Mouse (Mus musculus) heart, adult 9 months (tissue): Measurements from ENCODE around the gene Aox1.
A peak's percentile ranks its signal among the peaks of the same experiment; 100 is the strongest.
"Not testable (repeated sequence)": the region's sequence is repeated elsewhere in the genome, so short reads cannot be mapped to it uniquely, and the experiment has no call there.

Experiments
- DNase-seq, 2 experiments: peaks; one replicate each; pipeline ENCODE4 v3.0.0; 2022; ENCODE audit warnings: low spot score in 2 of 2

Aox1 gene

DNA sequence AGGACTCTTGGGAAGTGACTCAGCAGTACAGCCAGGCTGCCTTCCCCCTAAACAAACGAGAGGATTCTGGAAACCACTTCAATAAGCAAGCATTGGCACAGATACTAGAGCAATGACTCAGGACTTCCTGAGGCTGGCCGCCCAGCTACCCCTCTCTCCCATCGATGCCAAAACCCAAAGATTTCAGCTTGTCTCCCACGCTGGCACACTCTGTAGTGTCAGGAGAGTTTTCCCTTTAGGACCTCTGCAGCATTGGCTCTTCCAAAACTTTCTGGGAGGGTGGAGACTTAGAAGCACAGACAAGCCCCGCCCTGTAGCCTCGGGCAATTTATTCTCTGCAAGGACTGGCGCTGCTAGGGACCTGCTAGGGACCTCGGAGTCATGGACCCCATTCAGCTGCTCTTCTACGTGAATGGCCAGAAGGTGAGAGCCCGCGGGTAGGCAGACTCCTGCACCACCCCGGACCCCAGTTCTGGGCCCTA is at the start of gene Aox1:
Gene Aox1, plus strand, starts transcription at position 296 of the 482 bp plus-strand sequence.
- peak; percentile 89 to 91 for DNase-seq

DNA sequence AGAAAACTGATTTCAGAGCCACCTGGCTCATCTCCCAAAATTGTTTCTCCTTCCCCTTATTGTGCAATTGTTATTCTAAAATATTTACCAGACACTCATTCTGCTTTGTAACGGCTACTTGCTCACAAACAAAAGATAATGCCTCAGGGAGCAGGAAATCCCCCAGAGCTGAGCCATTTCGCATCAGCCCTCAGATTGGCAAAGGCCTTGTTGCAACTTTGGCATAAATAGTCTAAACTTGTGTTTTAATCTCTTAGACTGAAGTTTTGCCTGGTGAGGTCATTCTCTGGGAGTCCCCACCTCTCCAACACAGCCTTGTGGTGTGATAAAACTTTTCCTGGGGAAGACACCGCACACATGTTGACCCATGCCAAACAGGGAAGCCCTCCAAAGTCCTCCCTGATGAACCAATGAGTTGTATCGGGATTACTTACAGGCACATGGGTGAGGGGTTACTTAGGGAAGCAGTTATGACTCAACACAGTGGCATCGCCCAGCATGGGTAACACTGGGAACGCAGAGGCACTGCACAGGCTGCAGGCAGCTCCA is 40.6 kb upstream of the Aox1 start:
- DNase-seq: peak; percentile 35 to 49

DNA sequence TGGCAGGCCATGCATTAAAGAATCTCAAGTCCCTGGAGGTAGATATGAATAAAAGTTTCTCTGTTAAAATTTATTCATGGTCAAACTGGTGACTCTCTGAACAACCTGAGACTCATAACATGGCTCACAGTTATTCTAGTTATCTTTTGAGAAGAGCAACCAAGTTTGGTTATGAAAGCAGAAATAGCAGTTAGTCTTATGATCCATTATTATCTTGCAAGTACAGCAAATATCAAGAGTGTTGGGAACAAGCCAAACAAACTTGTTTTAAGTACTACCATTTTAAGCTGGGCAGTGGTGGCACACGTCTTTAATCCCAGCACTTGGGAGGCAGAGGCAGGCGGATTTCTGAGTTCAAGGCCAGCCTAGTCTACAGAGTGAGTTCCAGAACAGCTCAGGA is 38.5 kb upstream of the Aox1 start:
- DNase-seq: no peak

DNA sequence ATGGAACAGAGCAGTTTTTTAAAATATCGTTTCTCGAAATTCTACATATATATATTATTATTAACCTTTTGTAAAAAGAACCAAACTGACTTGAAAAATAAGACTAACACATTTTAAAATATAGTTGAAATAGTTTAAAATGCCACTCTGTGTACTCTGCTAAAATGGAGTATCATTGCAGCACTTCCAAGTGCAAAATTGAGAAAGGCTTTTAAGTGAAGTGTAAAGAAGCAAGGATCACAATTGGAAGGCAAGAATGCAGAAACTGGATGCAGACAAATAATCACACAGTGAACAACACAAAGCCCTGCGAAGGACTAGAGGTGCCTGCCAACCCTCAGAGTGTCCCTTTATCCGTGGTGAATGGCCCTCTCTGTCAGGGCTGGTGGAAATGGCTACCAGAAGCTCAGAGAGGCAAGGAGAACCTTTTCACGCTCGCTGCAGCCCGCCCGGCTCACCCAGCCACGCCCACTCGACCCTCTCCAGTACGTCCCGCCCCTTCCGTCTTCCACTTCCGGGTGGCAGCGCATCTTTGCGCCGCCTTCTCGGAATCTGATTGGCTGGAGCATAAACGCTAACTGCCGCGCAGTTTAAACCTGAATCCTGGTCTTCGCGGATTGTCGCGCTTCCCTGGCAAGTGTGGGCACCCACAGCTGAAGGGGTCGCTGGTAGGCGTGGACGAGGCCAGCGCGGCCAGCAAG is 34.1 kb upstream of the Aox1 start, which contains the start of gene Sgo2a:
Gene Sgo2a, plus strand, starts transcription at position 540 of the 701 bp plus-strand sequence.
- DNase-seq: peak; percentile 87 to 89

DNA sequence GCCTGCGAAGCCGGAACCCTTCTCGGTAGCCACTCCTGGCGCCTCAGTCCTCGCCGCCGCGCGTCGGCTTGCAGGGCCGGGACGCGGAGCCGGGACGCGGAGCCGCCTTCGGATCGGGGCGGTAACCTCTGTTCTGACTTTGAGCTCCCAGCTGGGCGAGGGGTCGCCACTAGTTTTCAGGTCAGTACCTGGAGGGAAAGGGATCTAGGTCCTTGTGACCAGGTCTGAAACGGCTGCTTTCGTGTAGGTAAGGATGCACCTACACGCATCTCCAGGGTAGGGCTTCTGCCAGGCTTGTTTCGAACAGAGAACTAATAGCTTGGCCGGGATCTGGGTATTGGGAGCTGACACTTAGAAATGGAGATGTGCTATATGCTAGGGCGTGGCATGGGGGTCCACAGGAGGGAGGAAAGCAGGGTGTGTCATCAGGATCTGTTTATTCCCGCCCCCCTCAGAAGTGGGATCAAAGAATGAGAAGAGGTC is 33.6 kb upstream of the Aox1 start:
- peak in 1 of 2 experiments; percentile 6 for DNase-seq

DNA sequence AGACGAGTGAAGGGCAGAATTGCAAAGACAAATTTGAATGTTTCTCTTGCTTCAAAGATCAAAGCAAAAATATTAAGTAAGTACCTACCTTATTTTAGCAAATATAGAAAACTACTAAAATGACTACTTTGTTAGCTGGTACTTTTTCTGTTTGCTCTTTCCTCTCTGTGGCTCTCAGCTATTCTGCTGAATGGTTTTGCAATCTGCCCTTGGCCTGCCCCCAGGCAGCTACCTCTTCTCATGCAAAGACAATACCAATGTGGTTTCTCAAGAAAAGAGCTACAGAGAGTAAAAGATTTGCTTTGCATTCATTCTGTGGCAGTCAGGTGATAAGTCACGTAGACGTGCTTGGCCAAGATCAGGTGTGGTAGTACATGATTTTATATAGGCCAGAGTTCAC is 31.6 kb upstream of the Aox1 start:
- DNase-seq: no peak

DNA sequence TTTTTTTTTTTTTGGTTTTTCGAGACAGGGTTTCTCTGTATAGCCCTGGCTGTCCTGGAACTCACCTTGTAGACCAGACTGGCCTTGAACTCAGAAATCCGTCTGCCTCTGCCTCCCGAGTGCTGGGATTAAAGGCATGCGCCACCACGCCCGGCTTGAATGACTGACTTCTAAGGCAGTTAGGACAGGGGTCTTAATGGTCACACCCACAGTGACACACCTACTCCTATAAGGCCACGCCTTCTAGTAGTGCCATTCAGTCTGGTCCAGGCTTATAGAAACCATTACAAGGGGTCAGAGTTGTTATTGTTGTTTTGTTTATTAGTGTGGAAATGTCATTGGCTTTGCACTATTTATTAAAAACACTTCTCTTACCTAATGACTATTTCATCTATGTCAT is 23.3 kb upstream of the Aox1 start:
- DNase-seq: not testable (repeated sequence)

DNA sequence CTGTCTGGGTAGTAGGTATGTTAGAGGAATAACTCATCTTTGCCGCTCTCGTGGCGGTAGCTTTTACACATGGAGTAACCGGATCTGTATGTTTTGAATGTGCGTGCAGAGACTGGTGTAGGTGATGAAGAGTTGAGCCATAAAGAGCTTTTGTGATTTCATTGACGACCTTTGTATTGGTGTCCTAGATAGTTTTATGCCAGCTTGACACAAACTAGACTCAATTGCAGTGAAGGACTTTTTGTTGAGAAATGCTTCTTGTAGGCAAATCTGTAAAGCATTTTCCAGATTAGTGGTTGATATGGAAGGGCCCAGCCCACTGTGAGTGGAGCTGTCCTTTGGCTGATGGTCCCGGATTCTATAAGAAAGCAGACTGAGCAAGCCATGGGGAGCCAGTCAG is 10.9 kb upstream of the Aox1 start, which contains the start of gene Kctd18:
Gene Kctd18, minus strand, starts transcription at position 101 of the 400 bp plus-strand sequence.
- no peak for DNase-seq

DNA sequence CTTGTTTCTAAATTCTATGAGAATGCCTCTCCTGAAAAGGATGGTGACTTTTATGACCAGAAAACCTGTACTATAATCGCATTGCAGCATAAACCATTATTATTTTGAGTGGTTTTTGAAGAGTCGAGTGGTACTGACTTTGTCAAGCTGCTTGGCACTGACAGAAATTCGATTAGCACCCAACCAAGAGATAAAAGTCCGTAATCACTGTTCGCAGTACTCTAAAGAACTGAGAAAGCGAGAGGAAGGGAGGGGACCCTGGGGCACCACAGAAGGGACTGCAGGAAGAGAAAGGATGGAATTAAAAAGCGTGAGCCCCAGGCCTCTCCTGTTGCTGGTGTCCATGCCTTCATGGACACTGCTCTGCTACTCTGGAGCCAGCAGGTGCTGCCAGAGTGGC is 2.0 kb upstream of the Aox1 start:
- DNase-seq: no peak

DNA sequence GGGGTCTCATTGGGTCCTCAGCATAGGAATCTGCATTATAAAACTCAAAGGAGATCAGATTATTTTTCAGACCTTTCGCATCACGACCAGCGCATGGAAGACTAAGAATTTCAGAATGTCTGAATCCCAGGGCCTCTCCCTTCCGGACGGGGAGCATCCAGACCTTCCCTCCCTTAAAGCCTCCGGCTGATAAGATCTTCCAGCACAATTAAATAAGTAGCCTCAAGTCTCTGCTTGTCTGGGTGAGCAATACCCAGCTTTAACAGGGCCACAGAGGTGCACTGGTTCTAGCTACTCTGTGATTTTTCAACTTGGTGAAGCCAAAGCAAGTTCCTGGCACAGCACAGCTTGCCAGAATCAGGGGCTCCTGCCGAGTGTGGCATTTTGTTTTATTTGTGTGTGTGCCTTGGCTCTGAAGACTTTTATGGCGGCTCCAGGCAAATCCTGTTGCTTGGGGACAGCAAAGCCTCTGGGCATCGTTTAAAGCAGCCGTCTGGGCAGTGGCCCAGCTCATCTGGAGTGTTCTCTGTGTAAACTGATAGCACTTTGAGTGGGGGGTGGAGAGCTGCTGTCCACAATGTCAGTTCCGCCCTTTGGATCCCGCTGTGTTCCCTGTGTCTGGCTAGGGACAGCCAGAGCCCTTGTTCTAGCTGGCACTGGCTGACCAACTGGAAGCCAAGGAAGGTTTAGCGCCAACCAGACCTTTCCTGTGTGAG is 583 bp downstream of the Aox1 start:
- DNase-seq: peak; percentile 88 to 92

DNA sequence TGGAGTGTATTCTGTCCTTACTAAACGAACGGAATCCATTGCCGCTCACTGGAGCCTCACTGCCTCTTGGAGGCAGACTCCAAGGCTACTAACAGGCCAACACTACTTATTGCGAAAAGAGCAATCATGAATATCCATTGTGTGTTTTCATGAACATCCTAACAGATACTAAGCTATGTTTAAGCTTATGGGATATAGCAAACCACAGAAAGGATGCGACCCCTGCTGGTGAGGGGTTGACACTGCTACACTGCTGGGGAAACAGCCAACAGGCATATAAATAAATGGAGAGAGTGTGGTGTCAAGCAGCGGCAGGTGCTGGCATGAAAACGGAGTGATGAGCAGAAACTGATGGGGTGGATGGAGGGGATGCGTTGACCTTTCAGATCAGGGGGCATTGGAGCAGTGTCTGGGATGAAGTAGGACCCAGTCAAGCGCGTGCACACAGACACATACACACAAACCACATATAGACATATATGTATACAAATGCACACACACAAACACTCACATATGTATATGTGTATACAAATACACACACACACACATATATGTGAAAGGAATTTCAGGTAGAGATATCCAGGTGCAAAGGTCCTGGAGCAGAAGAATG is 1.5 kb downstream of the Aox1 start:
- peak; percentile 22 to 58 for DNase-seq

DNA sequence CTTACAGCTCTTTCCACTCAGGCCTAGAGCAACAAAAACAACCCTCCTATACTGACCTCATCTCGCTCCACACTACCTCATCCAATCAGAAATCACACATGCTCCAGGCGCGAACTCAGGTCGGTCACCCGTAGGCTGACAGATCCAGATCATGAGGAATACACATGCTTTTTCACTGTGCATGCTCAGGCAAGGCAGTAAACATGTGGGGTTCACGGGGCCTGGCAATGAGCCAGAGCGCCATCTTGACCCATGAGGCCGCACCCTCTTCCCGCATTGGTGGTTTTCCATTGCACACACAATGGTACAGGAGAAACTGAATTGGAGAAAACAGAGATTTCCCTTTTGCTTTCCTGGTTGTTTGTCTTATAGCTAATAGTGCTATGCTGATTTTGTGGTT is 7.6 kb downstream of the Aox1 start:
- not testable (repeated sequence) for DNase-seq

DNA sequence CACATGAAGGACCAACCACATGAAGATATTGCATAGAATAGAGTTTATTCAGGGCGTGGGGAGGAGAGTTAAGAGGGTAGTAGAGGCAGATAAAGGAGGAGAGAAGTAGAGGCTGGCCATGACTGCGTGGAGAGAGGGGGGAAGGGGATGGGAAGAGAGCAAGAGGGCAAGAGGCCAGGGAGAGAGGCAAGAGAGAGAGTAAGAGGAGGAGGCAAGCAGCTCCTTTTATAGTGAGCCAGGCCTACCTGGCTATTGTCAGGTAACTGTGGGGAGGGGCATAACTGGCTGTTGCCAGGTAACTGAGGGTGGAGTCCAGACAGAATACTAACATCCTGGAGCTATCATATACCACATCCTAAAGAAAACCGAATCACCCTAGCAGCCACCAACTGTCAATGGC is 15.3 kb downstream of the Aox1 start:
- no peak for DNase-seq

DNA sequence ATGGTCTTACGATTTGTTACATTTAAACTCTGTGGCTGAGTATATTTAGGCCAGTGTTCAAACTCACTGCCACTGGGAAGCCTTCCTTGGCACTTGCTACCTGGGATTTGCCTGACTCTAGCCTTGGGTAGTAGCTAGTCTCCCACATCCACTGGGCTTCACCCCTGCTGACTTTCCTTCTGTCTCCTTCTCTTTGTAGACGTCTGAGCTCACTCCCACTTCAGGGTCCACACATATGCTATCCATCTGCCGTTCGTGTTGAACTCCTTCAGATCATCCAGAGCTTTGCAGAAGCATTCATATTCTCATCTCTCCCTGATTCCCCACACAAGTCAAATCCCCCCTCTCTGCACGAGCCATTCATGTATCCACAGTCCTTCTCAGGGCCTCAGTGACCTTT is 15.8 kb downstream of the Aox1 start:
- no peak for DNase-seq

DNA sequence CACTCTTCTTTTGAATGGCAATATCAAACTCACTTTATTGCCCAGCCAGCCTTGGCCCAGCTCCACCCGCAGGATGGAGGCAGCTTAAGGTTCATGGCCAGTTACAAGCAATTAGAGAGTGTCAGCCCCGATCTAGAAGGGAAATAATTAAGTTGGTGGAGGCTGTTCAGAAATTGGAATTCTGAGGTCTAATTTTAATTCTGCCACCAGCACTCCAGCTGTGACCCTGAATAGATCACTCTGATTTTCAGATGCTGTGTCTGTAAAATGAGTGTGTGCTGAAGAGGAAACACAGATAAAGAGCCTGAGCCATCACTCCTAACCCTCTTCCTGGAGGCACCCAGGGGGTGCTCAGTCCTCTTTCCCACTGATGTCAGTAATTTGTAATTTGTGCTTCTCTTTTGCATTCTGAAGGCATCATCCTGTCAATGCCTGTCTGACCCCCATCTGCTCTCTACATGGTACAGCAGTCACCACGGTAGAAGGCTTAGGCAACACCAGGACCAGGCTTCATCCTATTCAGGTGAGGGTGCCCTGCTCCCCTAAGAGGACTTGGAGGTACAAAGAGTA is 17.1 kb downstream of the Aox1 start:
- DNase-seq: no peak

DNA sequence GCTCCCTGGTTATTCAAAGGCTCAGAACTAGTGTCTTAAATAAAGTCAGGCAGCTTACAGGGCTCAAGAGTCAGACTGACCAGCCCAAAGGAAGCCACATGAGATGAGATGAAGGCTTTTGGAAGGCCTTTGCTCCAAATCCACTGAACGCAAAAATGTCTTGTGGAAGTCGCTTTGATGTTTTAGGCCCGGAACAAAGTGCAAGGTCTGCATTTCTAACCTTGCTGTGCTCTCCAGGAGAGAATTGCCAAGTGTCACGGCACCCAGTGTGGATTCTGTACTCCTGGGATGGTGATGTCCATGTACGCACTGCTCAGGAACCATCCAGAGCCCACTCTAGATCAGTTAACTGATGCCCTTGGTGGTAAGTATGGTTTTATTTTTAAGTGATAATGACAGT is 19.4 kb downstream of the Aox1 start:
- no peak for DNase-seq

DNA sequence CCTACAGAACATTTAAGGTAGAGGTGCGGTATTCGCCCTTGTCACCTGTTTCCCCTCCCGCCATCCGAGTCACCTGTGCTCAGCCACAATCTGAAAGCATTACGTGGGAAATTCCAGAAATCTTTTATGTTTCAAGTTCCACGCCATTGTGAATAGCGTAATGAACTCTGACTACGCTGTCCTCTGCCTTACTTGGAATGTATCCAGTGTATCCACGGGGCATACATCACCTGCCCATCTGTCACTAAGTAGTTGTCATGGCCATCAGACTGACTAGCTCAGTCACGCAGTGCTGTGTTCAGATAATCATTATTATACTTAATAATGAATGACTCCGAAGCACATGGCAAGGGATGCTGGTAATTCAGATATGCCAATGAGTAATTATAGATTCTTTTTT is 25.9 kb downstream of the Aox1 start:
- DNase-seq: no peak

DNA sequence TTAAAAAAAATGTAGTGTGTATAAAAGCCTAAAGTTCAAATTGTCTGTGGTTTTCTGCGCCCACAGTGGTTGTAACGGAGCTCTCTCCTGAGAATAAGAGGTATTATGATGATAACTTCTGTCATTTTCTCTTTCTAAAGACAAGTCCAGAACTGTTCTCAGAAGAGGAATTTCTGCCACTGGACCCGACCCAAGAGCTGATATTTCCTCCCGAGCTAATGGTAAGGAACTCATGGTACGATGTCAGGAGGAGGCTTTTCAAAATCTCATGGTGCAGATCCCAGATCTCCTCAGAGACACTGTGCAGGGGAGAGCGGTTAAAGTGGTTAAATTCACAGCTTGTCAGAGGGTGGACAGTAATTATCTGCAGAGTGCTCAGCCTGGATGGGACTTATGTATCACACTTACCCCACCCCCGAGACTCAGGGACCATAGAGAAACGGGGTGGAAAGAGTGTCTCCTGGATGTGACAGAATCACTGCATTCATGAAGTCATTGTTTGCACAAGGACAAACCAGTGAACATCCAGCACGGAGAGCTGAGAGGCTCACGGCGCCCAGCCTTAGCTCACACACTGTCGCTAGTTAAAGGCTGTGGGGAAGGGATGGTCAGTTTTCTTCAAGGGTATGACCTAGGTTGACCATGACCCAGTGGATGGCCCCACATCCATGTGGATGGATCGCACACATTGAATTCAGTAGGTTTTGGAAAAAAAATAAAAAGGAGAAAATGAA is 26.5 kb downstream of the Aox1 start:
- DNase-seq: no peak

DNA sequence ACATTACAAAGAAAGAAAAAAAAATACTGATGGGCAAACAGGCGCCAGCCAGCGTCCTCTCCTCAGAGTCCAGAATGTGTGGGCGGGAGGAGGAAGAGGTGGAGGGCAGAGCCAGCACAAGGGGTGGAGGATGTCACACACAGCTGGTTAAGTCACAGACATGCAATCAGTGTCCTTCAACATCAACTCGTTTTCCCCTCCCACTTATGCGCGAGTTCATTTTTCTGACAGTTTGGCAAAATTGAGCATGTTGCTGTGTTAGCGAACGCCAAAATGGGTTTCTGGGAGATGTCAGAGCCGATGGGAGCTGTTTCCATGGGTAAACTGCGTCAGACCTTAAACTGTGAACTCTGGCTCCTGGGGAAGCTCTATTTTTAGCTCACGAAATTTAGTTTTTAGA is 27.2 kb downstream of the Aox1 start:
- DNase-seq: peak; percentile 41 to 44

DNA sequence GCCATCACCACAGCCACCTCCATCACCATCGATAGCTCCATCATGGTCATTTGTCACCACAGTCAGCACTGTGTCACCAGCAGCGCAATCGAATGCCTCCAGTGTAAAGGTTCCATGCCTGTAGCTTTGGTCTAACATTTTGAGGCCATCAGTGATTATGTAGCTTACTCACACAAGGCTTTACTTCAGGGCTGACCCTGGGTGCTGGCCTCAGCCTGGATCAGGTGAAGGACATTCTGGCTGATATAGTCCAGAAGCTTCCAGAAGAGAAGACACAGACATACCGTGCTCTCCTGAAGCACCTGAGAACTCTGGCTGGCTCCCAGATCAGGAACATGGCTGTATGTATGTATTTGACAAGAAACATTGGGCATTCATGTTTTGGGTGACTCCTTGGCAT is 29.1 kb downstream of the Aox1 start:
- no peak for DNase-seq

DNA sequence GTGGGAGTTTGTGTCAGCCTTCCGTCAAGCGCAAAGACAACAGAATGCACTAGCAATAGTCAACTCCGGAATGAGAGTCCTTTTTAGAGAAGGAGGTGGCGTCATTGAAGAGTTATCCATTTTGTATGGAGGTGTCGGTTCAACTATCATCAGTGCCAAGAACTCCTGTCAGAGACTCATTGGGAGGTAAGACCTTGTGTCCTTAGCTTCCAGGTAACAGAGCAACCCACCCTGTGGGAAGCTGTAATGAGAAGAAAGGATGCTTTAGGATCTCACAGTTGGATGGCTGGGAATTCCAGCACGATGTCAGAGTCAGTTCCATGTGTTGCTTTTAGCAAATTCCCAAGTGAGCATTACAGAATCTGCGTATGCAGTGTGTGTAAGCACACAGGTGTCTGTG is 32.4 kb downstream of the Aox1 start:
- no peak for DNase-seq
